Mouse (Mus musculus) erythroid progenitor cell, adult 5-6 weeks (primary cell): Measurements from ENCODE around the gene Pde1b. TPM values are rescaled to one million over a fixed set of nuclear protein-coding genes. Genes with fewer than 3 reads are reported as not detected.
A peak's percentile ranks its signal among the peaks of the same experiment; 100 is the strongest.

Experiments used
- ATAC-seq: replicated peaks from 2 replicates; pipeline ENCODE4 v1.8.0; 2016; ENCODE audit warnings: moderate number of reproducible peaks, mild to moderate bottlenecking, moderate TSS enrichment, inconsistent platforms; ENCODE audit not compliant: poor library complexity, low FRiP score, severe bottlenecking
- total RNA-seq, 2 experiments: library from RNA; stranded (forward) in 1 of 2; stranded (reverse) in 1 of 2; fragments of 150-400 nt in 1 of 2; fragments of 186-747, 209-891 nt in 1 of 2; gene quantifications; 2 replicates each; pipeline versions ENCODE4 v1.2.3 to v1.2.4; 2015 to 2017; ENCODE audit warnings: low replicate concordance in 2 of 2

The Pde1b gene
- total RNA-seq, 2 experiments from 2014 or later, result 1.2 to 13.8 TPM

DNA sequence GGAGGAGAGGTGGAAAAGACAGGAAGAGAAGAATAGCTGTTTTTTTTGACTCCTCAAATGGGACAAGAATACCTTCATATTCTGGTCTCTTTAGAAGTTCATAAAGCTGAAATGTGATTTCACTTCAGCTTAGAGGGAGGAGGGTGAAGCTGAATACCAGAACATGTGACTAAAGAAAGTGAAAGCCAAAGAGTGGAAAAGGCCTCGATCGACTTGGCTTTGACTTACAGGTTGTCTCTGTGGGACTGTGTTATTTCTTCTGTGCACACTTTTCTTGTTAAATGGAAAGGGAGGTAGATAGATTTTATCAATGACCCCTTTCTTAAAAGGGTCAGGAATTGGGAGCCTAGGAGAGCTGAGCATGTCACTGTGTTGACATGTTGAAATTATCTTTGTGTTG lies 1.6 kb upstream of the Pde1b start:
- no peak for ATAC-seq

DNA sequence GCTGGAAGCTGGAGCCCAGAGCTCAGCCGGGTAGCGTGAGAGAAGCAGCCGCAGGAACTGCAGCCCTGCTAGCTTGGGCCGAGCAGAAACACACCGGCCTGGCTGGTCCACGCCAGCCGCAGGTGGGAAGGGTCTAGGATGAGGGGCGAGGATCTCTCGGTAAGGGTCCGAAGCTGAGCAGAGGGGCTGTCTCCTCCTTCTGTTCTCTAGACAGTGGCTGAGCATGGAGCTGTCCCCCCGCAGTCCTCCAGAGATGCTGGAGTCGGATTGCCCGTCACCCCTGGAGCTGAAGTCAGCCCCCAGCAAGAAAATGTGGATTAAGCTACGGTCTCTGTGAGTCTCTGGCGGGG lies 392 bp downstream of the Pde1b start:
- no peak for ATAC-seq

DNA sequence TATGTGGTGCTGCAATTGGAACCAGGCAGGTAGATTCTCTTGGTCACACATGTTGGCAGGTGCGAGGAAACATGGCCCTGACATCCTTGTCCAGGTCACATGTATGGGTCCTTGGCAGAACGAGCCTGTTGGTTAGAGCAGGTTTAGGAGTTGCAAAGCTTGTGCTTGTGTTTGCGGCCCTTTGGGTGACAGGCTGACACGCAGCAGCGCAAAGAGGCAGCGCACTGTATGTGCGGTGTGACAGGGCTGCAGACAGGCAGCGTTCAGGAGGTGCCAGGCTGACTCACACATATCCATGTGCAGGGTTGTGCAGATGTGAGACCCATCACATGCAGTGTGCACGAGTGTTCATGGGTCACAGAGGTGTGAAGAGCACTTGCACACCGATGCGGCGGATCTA lies 826 bp downstream of the Pde1b start:
- ATAC-seq, result no peak

DNA sequence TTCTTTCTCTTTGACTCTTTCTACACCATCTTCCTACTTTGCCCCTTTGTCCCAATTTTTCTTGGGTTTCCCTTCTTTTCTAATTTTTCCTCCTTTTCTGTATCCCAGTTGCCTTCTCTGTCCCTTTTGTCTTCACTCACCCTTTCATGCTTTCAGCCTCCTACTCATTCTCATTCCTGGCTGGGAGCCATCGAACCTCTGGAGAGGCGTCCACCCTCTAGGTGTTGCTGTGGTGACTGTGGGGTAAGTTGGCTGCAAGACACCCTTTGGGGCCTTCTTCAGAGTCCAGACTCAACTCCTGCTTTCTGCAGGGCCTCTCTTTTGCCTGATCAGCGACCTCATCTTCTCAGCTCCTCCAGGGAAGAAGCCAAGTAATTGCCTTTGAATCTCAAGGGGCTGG lies 6.5 kb downstream of the Pde1b start:
- ATAC-seq, result no peak

DNA sequence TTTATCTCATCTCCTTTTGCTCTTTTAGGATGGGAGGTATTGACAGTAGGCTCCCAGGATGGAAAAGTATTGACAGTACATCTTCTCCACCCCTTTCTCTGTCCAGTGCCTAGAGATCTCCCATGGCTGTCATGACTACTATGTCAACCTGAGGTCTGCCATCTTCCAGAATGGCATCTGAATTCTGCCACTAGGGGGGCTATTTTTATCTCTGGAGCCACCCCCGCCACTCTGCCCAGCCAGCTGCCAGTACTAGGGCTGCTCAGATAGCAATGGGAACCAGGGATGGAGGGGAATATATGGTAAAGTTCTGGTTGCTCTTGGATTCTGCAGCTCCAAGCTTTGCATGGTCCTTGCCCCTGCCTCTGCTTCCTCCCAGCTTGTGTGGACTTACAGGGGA lies 8.8 kb downstream of the Pde1b start:
- no peak for ATAC-seq

DNA sequence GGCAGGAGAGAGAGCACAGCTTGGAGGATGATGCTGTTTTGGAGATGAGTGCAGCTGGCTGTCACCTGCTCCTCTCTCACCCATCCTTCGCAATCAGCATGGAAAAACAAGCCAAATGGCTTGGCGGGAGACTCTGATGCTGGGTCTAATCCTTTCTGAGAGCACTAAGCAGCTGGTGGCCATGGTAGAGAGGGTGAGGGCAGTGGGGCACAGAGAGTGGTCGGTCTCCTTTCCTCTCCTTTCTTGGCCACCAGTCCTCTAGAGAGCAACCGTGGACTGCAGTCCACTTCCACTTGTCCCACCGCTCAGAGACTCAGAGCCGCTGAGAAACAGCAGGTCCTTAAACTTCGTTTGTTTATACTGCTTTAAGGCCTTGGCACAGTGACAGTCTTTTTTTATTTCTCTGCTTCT lies 10.8 kb downstream of the Pde1b start:
- no peak for ATAC-seq

DNA sequence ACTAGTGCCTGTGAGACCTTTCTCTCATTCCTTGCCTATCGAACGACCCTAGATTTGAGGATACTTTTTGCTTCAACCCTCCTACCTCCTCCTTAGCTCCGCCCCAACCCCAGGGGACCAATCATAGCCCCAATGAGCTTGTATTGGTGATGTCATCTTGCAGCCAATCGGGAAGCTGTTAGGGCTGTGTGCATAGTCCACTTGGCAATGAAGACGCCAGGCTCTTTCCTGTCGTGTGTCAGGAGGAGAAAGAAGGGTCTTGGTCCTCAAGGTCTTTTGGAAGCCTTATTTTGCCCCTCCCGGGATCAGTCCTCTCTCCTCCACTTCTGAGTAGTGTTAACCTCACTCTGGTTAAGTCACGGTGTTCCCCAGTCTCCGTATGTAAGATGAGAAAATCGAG lies 11.3 kb downstream of the Pde1b start:
- ATAC-seq, result 0 out of 2 replicates have a peak, but pooled peaks have one; percentile 3

DNA sequence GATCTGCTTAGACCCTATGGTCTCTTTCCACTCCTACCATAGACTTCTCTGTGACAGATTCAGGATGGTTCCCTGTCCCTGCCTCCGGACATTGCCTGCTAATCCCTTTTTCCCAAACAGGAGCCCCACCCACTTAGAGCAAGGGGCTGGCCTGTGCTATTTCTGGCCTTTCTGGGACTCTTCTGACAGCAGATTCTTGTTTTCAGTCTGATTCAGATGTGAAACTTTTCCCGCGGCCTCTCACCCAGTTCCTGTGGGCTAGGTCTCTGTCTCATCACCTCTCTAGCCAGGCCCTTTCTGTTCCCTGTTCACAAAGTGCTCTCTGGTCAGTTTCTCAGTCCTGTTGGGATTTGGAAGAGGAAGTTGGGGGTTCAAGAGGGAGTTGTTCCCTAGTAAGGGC lies 12.1 kb downstream of the Pde1b start:
- ATAC-seq, result no peak

DNA sequence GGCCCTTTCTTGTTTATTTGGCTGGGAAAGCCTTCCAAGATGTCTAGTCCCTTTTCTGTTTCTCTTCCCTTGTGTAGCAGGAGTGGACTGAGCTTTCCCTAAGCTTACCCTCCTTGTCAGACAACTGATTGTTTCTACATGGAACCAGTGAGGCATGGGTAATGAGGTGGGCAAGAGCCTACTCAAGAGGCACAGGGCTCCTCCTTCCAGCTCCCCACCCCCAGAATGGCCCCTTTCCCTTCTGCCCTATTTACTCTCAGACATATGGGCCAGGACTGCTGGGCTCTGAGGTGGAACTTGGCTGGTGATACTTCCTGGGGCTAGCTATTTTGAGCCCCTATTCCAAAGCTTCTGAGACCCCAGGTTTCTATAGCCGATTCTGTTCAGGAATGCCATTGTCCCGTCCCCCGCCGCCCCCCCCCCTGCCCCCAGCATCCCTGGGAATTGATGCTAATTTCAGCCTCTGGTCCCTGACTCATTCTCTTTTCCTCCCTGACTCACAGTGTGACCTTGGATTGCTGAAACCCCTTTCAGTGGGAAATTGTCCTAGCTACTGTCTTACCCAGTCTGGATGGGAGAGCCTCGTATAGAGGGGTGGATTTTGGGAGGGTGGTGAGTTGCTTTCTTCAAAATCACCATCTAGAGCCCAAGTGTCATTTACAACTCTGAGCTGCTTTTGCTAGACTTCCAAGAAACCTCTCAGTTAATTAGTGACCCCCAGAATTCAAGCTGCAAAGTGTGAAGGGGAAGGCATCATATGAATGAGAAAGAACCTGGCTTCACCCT lies 16.0 kb downstream of the Pde1b start:
- no peak for ATAC-seq

DNA sequence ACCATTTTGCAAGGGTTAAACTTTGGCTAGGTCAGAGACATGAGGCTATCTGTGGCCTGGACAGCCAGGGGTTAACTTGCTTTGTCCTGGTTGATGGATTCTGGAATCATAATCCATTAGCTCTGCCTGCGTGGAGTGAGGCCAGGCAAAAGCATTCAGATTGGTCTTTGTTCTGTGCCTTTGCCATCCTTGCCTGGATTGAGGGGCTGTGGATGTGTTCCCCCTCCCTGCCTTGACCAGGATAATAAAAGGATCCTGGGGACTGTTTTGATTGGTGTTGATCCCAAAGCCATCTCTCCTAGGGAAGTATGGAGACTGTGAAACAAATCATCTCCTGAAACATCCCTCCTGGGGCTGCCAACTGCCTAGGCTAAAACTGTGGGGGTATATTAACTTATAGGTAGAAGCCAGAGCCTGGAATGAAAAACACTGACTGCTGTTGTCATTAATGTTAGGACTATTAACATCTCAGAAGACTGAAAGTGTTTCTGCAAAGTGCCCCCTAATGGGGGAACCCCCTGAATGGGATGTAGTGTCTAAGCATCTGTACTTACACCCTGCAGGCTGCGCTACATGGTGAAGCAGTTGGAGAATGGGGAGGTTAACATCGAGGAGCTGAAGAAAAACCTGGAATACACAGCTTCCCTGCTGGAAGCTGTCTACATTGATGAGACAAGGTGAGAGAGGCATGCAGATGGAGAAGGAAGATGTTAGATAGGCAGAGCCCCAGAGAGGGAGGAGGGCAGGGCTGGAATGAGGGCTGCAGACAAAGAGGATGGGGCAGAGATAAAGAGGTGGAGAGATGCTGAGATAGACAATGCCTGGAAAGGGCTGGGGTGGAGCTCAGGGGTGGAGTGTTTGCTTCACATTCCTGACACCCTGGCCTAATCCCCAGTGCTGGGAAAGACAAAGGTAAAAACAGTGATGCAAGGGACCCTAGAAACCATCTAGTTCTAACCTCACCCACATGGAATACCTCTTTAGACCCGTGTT lies 16.8 kb downstream of the Pde1b start:
- ATAC-seq, result no peak

DNA sequence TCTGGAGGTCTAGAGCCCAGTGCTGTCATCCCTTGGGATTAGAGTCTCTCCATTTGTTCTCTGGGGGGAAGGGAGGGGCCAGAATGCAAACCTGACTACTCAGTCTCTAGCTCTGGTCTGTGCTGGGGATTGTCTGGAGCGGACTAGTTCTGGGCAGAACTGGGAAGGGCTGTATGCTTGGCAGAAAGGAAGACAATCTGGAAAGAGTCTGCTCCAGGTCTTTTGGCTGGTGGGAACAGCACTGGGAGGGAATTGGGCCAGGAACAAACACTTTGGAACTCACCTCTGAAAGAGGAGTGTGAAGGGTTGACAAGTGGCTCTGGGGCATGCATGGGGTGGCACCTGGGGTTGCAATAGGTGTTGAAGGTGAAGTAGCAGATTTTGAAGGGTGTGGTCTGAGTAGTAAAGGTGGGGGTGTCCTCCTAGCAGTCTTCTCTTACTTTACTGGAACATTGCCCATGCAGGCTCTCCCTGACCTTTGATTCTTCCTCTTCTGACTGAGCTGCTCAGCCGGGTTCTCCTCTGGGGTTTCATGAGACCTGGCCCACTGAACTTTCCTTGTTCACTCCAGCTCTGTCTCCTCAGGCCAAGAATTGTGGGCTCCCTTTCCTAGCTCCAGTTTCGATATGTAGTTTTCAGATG lies 19.7 kb downstream of the Pde1b start:
- no peak for ATAC-seq

DNA sequence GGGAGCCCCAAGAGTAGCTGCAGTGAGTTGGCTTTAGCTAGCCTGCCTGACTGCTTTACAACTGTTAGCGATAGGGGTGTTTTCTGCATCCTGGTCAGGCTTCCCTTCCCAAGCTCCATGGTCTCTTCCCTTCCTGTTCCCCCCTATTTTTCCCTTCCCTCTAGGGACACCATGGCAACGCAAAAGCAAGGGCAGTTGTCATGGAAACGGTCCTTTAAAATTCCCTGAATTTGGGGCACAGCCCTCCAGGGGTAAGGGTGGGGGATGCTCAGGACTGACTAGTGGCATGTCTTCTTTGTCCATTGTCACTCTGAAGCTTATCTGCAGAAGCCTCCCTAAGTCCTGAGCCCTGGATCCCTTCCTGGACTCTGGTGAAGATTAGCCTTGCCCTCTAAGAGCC lies 20.3 kb downstream of the Pde1b start:
- ATAC-seq, result no peak

DNA sequence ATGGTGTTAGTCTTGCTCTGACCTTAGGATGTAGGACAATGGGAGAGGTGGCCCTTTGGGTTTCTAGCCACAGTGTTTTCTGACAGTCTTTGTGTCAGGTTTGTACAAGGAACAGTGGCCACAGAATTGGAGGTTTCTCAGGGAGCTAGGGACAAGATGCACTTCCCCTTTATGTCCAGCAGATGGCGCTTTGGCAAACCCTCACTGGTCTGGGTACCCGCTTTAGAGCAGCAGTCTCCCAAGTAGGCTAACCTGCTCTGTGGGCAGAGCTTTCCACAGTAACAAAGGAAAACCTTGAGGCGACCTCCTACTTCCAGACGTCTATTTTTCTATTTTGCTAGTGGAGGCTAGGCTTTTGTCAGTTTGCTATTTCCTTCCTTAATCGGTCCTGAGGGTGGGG lies 27.5 kb downstream of the Pde1b start:
- ATAC-seq, result peak; percentile 70

DNA sequence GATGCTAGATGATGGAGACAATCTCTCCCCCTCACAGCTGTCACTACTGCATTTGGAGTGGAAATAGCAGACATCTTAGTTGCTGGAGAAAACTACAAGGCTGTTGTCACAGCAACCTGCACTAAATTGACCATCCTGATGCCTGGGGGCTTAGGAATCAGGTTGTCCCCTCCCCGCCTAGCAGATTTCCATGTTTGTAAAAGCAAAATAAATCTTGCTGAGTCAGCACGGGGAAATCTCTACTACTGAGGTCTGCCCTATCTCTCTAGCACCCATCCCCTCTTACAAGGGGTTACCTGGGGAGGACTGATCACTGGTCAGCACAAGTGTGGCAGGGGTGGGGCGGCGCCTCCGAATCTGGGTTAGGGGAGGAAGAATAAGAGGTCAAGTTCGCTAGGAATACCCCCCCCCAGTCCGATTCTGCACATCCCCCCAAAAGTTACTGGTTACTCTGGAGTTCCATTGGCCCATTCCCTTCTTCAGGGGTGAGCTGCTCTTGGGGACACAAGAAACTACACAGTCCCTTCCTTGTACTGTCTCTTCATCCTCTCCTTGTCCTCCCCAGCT lies 31.3 kb downstream of the Pde1b start:
- no peak for ATAC-seq

DNA sequence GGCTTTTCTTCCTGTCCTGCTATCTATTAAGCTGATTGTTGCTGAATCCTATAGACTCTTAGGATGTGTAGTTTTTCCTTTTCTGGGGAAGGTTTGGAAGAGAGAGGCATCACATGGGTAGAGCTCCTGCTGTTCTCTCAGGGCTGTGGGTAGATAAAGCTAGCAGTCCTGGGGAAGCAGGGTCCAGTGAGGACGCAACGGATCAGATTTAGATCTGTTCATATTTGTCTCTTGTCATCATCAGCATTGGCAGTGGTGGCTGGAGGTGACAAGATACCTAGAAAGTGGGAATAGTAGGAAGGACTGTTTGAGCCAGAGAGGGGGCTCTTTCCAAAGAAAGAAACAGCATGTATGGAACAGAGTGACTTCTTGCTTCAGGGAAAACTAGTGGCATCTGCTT lies 32.2 kb downstream of the Pde1b start:
- ATAC-seq, result no peak

DNA sequence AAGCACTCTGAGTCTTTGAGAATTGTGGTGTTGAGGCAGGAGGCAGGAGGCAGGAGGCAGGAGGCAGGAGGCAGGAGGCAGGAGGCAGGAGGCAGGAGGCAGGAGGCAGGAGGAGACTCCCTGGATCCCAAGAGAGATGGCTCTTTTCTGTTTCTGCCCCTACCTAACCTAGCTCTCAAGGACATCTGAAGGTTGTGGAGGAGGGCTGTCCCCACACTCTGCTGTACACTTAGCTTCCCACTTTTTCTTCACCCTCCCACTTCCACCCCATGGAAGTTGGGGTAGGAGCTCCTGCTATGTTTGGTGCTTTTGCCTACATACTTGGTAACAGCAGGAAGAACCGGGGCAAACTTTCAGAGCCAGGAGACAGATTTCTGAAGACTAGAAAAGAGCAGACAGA lies 33.0 kb downstream of the Pde1b start:
- no peak for ATAC-seq

DNA sequence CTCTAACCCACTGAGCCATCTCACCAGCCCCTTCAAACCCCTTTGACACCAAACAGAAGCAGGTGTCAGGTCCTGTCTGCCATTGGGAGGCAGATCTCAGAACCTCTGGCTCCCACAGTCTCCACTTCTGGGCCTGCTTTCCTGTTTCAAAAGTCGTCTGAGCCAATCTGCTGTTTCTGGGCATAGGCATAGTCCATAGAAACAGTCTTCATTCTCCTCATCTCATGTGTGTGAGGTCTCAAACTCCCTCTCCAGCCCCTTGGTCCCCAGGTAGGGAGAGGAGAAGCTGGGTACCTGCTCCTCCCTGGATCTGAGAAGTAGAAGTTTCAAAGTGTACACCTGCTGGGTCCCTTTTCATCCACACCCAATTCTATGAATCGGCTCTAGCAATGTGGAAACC lies 33.6 kb downstream of the Pde1b start:
- no peak for ATAC-seq

DNA sequence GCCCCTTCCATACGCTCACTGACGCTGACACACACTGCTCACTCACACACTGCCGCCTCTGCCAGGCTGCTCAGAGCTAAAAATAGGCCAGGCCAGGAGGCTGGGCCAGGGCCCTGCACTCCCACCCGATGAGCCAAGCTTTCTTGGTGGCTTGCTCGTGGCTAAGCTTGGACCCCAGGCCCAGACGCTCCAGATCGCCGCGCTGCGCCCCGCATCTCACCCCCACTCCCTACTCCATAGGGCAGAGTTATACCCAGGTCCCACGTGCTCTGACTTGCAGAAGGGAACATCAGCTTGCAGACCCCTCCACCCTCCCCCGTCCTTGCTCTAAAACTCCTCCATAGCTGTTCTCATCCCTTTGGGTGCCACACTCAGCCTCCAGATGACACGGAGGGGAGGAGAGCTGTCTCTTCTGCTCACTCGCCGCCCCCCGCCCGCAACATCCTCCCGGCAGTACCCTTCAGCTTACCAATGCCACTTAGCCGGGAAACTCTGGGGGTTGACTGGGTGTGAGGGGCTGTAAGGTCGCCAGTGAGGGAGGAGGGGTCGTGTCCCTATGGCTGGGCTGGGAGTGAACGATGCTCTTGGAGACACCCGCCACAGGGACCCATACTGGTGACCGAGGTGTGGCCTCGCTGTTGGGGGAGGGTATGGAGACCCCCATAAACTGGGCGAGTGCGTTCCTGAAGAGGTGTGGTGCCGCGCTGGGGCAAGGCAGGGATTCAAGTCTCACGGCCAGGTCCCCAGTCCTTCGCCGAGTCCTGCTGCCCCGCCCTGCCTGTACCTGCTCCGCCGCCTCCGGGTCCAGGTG lies 34.4 kb downstream of the Pde1b start:
- no peak for ATAC-seq

DNA sequence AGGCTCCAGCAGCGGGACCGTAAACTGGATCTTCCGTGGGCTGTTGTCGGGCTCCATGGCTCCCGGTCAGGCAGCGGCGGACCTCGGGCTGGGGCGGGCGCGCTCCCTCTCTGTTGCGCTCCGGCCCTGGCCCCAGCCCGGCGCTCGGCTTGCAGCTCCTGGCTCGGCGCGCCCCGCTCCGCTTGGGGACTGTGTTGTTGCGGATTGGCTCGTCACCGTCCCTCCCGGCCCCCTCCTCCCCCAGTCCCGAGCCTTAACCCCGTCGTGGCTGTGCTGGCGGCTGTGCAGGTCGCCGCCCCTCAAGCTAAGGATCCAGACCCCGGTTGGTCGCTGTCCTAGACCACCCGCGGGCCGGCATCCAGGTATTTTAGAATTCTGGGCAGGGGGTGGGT lies 35.0 kb downstream of the Pde1b start, which contains the start of gene Ppp1r1a:
Gene Ppp1r1a, minus strand, starts transcription at position 182 of the 392 bp plus-strand sequence.
- no peak for ATAC-seq
